Mouse (Mus musculus): ENCODE data around the gene Pde4d.

GRCm38 (mm10) chr13:109624772-109625349 lies 1175.1 kb downstream of the Pde4d start:
- TF ChIP-seq CTCF (IDR thresholded peaks at IDR 0.05; ENCODE audit: borderline replicate concordance, insufficient read depth, low read depth, low read length) (no peak), POLR2A (IDR thresholded peaks at IDR 0.05; ENCODE audit: borderline replicate concordance, insufficient read depth, low read length) (no peak)
